Mouse (Mus musculus) C2C12 (cell line): Measurements from ENCODE around the gene Sec24d. TPM values are rescaled to one million over a fixed set of nuclear protein-coding genes. Genes with fewer than 3 reads are reported as not detected.

Experiments
- H3K27me3 ChIP-seq: one replicate; pipeline ENCODE4 v1.6.1; 2011; ENCODE audit not compliant: control insufficient read depth, insufficient read depth, insufficient read length
- H3K36me3 ChIP-seq: one replicate; pipeline ENCODE4 v1.6.1; 2011; ENCODE audit not compliant: control insufficient read depth, insufficient read depth
- H3K4me3 ChIP-seq: one replicate; pipeline ENCODE4 v1.5.1; 2011; ENCODE audit warnings: mild to moderate bottlenecking, control low read depth; ENCODE audit not compliant: poor library complexity, insufficient read depth, severe bottlenecking
- H3K79me2 ChIP-seq: one replicate; pipeline ENCODE4 v1.6.1; 2011; ENCODE audit not compliant: control insufficient read depth, insufficient read depth
- H3K79me3 ChIP-seq: one replicate; pipeline ENCODE4 v1.6.1; 2011; ENCODE audit warnings: low read depth, control low read depth
- H3ac ChIP-seq: one replicate; pipeline ENCODE3; 2011; ENCODE audit warnings: low read depth; ENCODE audit not compliant: control insufficient read depth, insufficient read length
- CEBPB ChIP-seq: IDR thresholded peaks from one replicate; pipeline ENCODE4 v1.6.1; 2011; ENCODE audit warnings: low read depth, mild to moderate bottlenecking, control low read depth, moderate library complexity
- CTCF ChIP-seq: IDR thresholded peaks from one replicate; pipeline ENCODE4 v1.5.1; 2011; ENCODE audit not compliant: control insufficient read depth, insufficient read depth, insufficient read length
- FOSL1 ChIP-seq: IDR thresholded peaks from one replicate; pipeline ENCODE4 v1.8.0; 2011; ENCODE audit warnings: mild to moderate bottlenecking, low read length; ENCODE audit not compliant: poor library complexity, insufficient read depth, severe bottlenecking
- MAX ChIP-seq: IDR thresholded peaks from one replicate; pipeline ENCODE4 v1.6.1; 2011; ENCODE audit warnings: mild to moderate bottlenecking, control low read depth
- MYOD1 ChIP-seq: IDR thresholded peaks from one replicate; pipeline ENCODE4 v1.6.1; 2011; ENCODE audit warnings: low read depth; ENCODE audit not compliant: control insufficient read depth, insufficient read length
- MYOG ChIP-seq: IDR thresholded peaks from one replicate; pipeline ENCODE4 v1.6.1; 2011; ENCODE audit not compliant: control insufficient read depth, insufficient read length; ENCODE audit errors: extremely low read depth
- USF1 ChIP-seq: IDR thresholded peaks from one replicate; pipeline ENCODE4 v1.6.1; 2011; ENCODE audit warnings: low read depth, mild to moderate bottlenecking, control low read depth, moderate library complexity
- polyA plus RNA-seq: library from polyadenylated mRNA; unstranded; fragments of >200 nt; fragmentation: generic; extraction: Trizol; gene quantifications from one replicate; pipeline ENCODE4 v1.2.1, GENCODE M21; 2012; ENCODE audit warnings: missing spikeins

Gene Sec24d
- polyA plus RNA-seq, 1 experiment: 69.0 TPM

DNA sequence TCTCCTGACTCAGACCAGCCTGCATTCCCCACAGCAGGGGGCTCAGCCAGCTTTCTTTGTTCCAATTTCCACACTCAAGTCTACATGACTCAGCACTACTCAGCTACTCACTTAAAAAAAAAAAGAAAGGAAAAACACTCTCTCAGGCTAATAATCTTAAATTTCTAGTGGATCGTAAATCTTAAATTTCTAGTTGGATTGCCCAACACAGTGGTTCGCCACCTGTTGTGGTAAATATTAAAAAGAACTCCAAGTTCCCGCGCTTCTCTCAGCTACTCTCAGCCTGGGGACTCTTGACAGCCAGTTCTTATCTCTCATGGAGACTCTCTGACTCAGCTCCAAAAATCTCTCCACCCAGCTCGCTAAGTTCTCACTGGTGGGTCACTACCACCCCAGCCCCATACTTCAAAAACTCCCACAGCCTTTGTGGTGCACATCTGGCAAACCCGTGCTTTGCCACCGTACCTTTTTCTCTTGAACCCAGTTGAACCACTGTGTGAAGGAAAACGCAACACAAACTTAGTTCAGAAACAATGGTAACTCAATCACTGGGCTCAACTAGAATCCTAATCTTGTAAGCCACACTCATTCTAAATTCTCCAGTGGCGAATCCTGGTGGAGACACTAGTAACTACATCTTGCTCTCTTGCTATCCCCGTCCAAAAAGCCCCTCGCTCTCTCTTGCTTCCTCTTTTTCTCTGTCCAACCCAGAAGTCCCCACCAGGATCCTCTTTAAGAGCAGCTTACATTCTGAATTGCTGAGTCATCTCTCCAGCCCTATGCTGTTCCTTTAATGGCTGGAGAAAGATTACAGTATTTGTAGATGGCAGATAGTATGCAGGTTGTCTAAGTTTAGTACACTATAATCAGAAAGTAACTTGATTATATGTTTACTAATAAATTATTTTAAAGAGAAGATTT, 10.8 kb upstream of the Sec24d start:
- no peaks in the 10 kb centered on the region for H3K79me2 ChIP-seq
- no peak overlapping the region for H3K4me3 ChIP-seq
- H3K79me3 ChIP-seq: no peaks in the 10 kb centered on the region
- H3K27me3 ChIP-seq: no peaks in the 10 kb centered on the region
- no peak for TF ChIP-seq MYOG
- TF ChIP-seq MYOD1: peak; percentile 35
- H3K36me3 ChIP-seq: no peaks in the 10 kb centered on the region
- no peak overlapping the region for H3ac ChIP-seq

DNA sequence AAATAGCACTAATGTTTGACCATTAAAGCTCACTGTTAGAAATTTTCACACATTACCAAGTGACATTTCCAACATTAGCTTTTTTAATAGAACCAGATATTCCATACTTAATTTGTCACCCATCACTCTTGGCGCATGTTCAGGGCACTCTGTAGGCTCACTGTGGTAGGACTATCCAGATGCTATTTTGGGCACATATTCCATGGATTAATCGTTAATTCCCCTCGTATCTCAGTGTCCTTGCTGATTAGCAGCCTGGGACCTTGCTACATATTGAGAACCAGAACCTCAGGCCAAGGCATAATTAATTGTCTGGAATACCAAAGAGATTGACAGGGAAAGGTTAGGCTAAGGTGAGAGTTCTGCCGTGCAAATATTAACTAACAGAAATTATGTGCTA, 8.5 kb upstream of the Sec24d start:
- Histone ChIP-seq H3K79me3 (no peaks in the 10 kb centered on the region), H3K79me2 (no peaks in the 10 kb centered on the region), H3ac (no peak overlapping the region), H3K4me3 (no peak overlapping the region), H3K36me3 (no peaks in the 10 kb centered on the region), H3K27me3 (no peaks in the 10 kb centered on the region)
- TF ChIP-seq MAX (no peak), FOSL1 (no peak), CTCF (no peak), MYOG (no peak), CEBPB (no peak)

GRCm38 (mm10) chr3:123264706-123265105, 2.5 kb upstream of the Sec24d start:
- peaks cover 9% of the 10 kb centered on the region for H3K36me3 ChIP-seq
- peaks cover 15% of the 10 kb centered on the region for H3K79me3 ChIP-seq
- H3K79me2 ChIP-seq: peaks cover 20% of the 10 kb centered on the region
- H3K4me3 ChIP-seq: no peak overlapping the region
- no peak for TF ChIP-seq USF1
- TF ChIP-seq MYOD1: no peak
- TF ChIP-seq CTCF: no peak
- TF ChIP-seq MAX: no peak
- TF ChIP-seq CEBPB: no peak
- TF ChIP-seq FOSL1: no peak
- TF ChIP-seq MYOG: no peak
- H3K27me3 ChIP-seq: no peaks in the 10 kb centered on the region
- no peak overlapping the region for H3ac ChIP-seq

- TF ChIP-seq CTCF (no peak), CEBPB (no peak), MAX (peak; percentile 14)
- peaks cover 40% of the 10 kb centered on the region for H3K79me3 ChIP-seq
- H3K79me2 ChIP-seq: peaks cover 50% of the 10 kb centered on the region
- no peaks in the 10 kb centered on the region for H3K27me3 ChIP-seq
- peak overlapping the region; percentile 89 for H3K4me3 ChIP-seq
- H3K36me3 ChIP-seq: peaks cover 39% of the 10 kb centered on the region
- H3ac ChIP-seq: peak overlapping the region; percentile 91
Measured at GRCm38 (mm10) chr3:123267741-123268201, 516 bp downstream of the Sec24d start.

GRCm38 (mm10) chr3:123282866-123283615, 15.8 kb downstream of the Sec24d start:
- Histone ChIP-seq H3K79me3 (peaks cover 31% of the 10 kb centered on the region), H3ac (no peak overlapping the region), H3K4me3 (no peak overlapping the region), H3K36me3 (peaks cover 58% of the 10 kb centered on the region), H3K27me3 (no peaks in the 10 kb centered on the region), H3K79me2 (peaks cover 86% of the 10 kb centered on the region)
- no peak for TF ChIP-seq CTCF
- peak; percentile 58 for TF ChIP-seq MAX
- peak; percentile 13 for TF ChIP-seq FOSL1

GRCm38 (mm10) chr3:123284284-123284683, 17.0 kb downstream of the Sec24d start:
- H3K79me3 ChIP-seq: peaks cover 33% of the 10 kb centered on the region
- H3K4me3 ChIP-seq: no peak overlapping the region
- H3K79me2 ChIP-seq: peaks cover 88% of the 10 kb centered on the region
- H3K27me3 ChIP-seq: no peaks in the 10 kb centered on the region
- TF ChIP-seq MYOG: no peak
- TF ChIP-seq FOSL1: no peak
- no peak for TF ChIP-seq USF1
- TF ChIP-seq CEBPB: no peak
- TF ChIP-seq MYOD1: no peak
- no peak for TF ChIP-seq MAX
- no peak for TF ChIP-seq CTCF
- H3K36me3 ChIP-seq: peaks cover 55% of the 10 kb centered on the region
- H3ac ChIP-seq: no peak overlapping the region
